In the genomic region with DNA sequence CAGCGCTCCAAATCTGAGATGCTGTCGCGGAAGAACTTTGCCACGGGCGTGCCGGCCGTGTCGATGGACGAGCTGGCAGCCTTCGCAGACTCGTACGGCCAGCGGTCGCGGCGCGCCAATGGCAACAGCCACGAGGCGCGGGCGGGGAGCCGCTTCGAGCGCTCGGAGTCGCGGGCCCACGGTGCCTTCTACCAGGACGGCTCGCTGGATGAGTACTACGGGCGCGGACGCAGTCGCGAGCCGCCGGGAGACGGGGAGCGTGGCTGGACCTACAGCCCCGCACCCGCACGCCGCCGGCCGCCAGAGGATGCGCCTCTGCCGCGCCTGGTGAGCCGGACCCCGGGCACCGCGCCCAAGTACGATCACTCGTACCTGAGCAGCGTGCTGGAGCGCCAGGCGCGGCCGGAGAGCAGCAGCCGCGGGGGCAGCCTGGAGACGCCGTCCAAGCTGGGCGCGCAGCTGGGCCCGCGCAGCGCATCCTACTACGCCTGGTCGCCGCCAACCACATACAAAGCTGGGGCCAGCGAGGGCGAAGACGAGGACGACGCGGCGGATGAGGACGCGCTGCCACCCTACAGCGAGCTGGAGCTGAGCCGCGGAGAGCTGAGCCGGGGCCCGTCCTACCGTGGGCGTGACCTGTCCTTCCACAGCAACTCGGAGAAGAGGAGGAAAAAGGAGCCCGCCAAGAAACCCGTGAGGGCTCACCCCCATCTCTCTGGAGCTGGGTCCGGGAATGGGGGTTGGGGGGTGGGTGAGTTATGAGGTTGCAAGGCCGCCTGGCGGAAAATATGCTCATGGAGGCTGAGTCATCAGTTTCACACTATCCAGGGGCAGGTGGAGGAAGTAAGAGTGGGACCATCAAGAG, we compare ENCODE assay signal across 9 mouse cellular contexts. TPM values are rescaled to one million over a fixed set of nuclear protein-coding genes. Genes with fewer than 3 reads are reported as not detected.
DNase-seq lines count a peak whose midpoint lies in the region; ATAC-seq lines count a peak whose summit lies in the region.
"Had no signal": no experiment of that assay in that cellular context is flagged by ENCODE, and none has a peak within 500 bp of the region (broad histone marks: within the 10 kb centered on the region; RNA-seq: fewer than 3 reads in every experiment).

No protein-coding gene starts in this region.

- H3K27me3 ChIP-seq in kidney, embryonic 14.5 days (ENCODE audit: control insufficient read depth, insufficient read depth, low read length): peaks cover 28% of the 10 kb centered on the region
- H3K27me3 ChIP-seq in heart, embryonic 12.5 days (replicated peaks): peaks cover 47% of the 10 kb centered on the region
- peaks cover 35% of the 10 kb centered on the region for H3K27me3 ChIP-seq in midbrain, embryonic 10.5 days (ENCODE audit: low read depth, poor library complexity, severe bottlenecking)

- H3K27ac ChIP-seq in kidney, embryonic 14.5 days (ENCODE audit: low read depth, low read length): no peak overlapping the region
- no peak overlapping the region for H3K27ac ChIP-seq in heart, embryonic 12.5 days (ENCODE audit: poor library complexity, severe bottlenecking)
- H3K27ac ChIP-seq in midbrain, embryonic 10.5 days (replicated peaks): peak overlapping the region; percentile 87
- H3K27ac ChIP-seq: macrophage had no signal

- peak overlapping the region; percentile 48 for H3K4me3 ChIP-seq in kidney, embryonic 14.5 days (ENCODE audit: low read length)
- H3K4me3 ChIP-seq in heart, embryonic 12.5 days: peak overlapping the region; percentile 53
- H3K4me3 ChIP-seq in midbrain, embryonic 10.5 days: peak overlapping the region; percentile 55

- no peaks in the 10 kb centered on the region for H3K36me3 ChIP-seq in kidney, embryonic 14.5 days (ENCODE audit: control insufficient read depth, insufficient read depth, low read length)
- H3K36me3 ChIP-seq in heart, embryonic 12.5 days: no peaks in the 10 kb centered on the region
- H3K36me3 ChIP-seq in midbrain, embryonic 10.5 days: peaks cover 98% of the 10 kb centered on the region

- no peaks in the 10 kb centered on the region for H3K4me1 ChIP-seq in kidney, embryonic 14.5 days (ENCODE audit: control insufficient read depth, insufficient read depth, low read length)
- peaks cover 11% of the 10 kb centered on the region; the same call in 1 of the 2 replicates for H3K4me1 ChIP-seq in heart, embryonic 12.5 days (replicated peaks)
- peaks cover 20% of the 10 kb centered on the region for H3K4me1 ChIP-seq in midbrain, embryonic 10.5 days

- H3K9ac ChIP-seq in kidney, embryonic 14.5 days (ENCODE audit: low read depth, low read length): peak overlapping the region; percentile 44
- H3K9ac ChIP-seq in heart, embryonic 12.5 days: peak overlapping the region; percentile 61

- DNase-seq in kidney, adult 11 months: no peak
- peak; percentile 59 to 60 for DNase-seq in cerebellum, postnatal 14 days
- DNase-seq in kidney, postnatal 4 days: peak; percentile 42 to 58
- peak; percentile 67 for DNase-seq in midbrain, embryonic 10.5 days (ENCODE audit: low spot score)
- peak; percentile 67 for DNase-seq in testis, postnatal 10 days (ENCODE audit: low spot score)
- DNase-seq in MN1 (ENCODE audit: low spot score): no peak

- under 1% methylated on average over 93 of the region's 94 CpGs for WGBS in kidney, embryonic 14.5 days
- 2% methylated on average over 76 of the region's 94 CpGs for WGBS in heart, embryonic 12.5 days
- 4% methylated on average over 94 of the region's 94 CpGs for WGBS in midbrain, embryonic 10.5 days

- H3K9me3 ChIP-seq in kidney, embryonic 14.5 days (ENCODE audit: control insufficient read depth, low read length): no peaks in the 10 kb centered on the region
- no peaks in the 10 kb centered on the region for H3K9me3 ChIP-seq in heart, embryonic 12.5 days (replicated peaks)
- no peaks in the 10 kb centered on the region for H3K9me3 ChIP-seq in midbrain, embryonic 10.5 days (replicated peaks)

- H3K4me2 ChIP-seq in kidney, embryonic 14.5 days (replicated peaks; ENCODE audit: low read depth, low read length): peak overlapping the region; percentile 95
- peak overlapping the region; percentile 94 for H3K4me2 ChIP-seq in heart, embryonic 12.5 days

- ATAC-seq in kidney, embryonic 14.5 days (ENCODE audit: low FRiP score, low TSS enrichment): peak; percentile 79; the same call in 1 of the 2 replicates
- peak; percentile 63 for ATAC-seq in heart, embryonic 12.5 days (ENCODE audit: insufficient number of reproducible peaks, low FRiP score)

RNA-seq across cellular contexts. Expression of gene Ildr2, which starts 55.1 kb away (rescaled TPM):
- 1.2 and 1.3 TPM in 2 replicates for polyA plus RNA-seq in kidney, embryonic 14.5 days (2014; fragmentation: Nextera tagmentation; extraction: Ambion mirVana)
- 2.1 and 2.2 TPM in 2 replicates for polyA plus RNA-seq in heart, embryonic 12.5 days (2016; fragmentation: Nextera tagmentation; extraction: Ambion mirVana)
- polyA plus RNA-seq in midbrain, embryonic 10.5 days (2016; fragmentation: Nextera tagmentation; extraction: Ambion mirVana): 14.9 and 15.1 TPM in 2 replicates
- polyA plus RNA-seq: macrophage had no signal

Comparison
In these comparisons a context has a peak if more than half of its experiments do, and no peak if none do; other contexts are left out.
1. DNase-seq: peak in cerebellum, postnatal 14 days (2 of 2), kidney, postnatal 4 days (2 of 2), midbrain, embryonic 10.5 days (single experiment) and testis, postnatal 10 days (single experiment); none in kidney, adult 11 months (single experiment) and MN1 (single experiment).
2. Peak in every context shown above with its lines, with median percentiles within 50 percentile points of each other: H3K4me3 ChIP-seq.